Mouse (Mus musculus) gastrocnemius, adult 18-20 months (tissue): ENCODE results near the gene Mecom. TPM values are rescaled to one million over a fixed set of nuclear protein-coding genes. Genes with fewer than 3 reads are reported as not detected.

Experiments
- DNase-seq: peaks from one replicate; pipeline ENCODE4 v3.0.0; 2021; ENCODE audit warnings: low spot score
- total RNA-seq, 2 experiments: library from RNA; stranded (reverse); gene quantifications; 2 replicates each; pipeline ENCODE4 v1.2.3; 2021

Mecom gene
- total RNA-seq, 2 experiments from 2014 or later = 4.2 to 6.1 TPM

- DNase-seq = no peak
These were observed 335.0 kb downstream of the Mecom start for GRCm38 (mm10) chr3:30212802-30213201.

- DNase-seq = no peak
These were observed 338.7 kb downstream of the Mecom start for GRCm38 (mm10) chr3:30209131-30209530.

- no peak for DNase-seq
These were observed 339.9 kb downstream of the Mecom start for GRCm38 (mm10) chr3:30207886-30208285.

- DNase-seq = no peak
These were observed 340.4 kb downstream of the Mecom start for GRCm38 (mm10) chr3:30207431-30207830.

GRCm38 (mm10) chr3:30206123-30206522 is 341.7 kb downstream of the Mecom start:
- DNase-seq = no peak

- DNase-seq = no peak
These were observed 344.0 kb downstream of the Mecom start for GRCm38 (mm10) chr3:30203764-30204163.

GRCm38 (mm10) chr3:30198854-30199253 is 349.0 kb downstream of the Mecom start:
- DNase-seq = no peak

- DNase-seq = no peak
These were observed 349.6 kb downstream of the Mecom start for GRCm38 (mm10) chr3:30198227-30198626.

GRCm38 (mm10) chr3:30195186-30195585 is 352.6 kb downstream of the Mecom start:
- DNase-seq = no peak

GRCm38 (mm10) chr3:30192294-30193007 is 355.4 kb downstream of the Mecom start:
- no peak for DNase-seq

- no peak for DNase-seq
These were observed 358.5 kb downstream of the Mecom start for GRCm38 (mm10) chr3:30189325-30189724.

GRCm38 (mm10) chr3:30187812-30188469 is 359.9 kb downstream of the Mecom start:
- DNase-seq = no peak

- no peak for DNase-seq
These were observed 365.9 kb downstream of the Mecom start for GRCm38 (mm10) chr3:30181807-30182481.

- DNase-seq = no peak
These were observed 371.2 kb downstream of the Mecom start for GRCm38 (mm10) chr3:30176615-30177014.

- DNase-seq = no peak
These were observed 374.0 kb downstream of the Mecom start for GRCm38 (mm10) chr3:30173812-30174211.

- DNase-seq = no peak
These were observed 379.2 kb downstream of the Mecom start for GRCm38 (mm10) chr3:30168396-30169186.

GRCm38 (mm10) chr3:30167027-30167426 is 380.8 kb downstream of the Mecom start:
- DNase-seq = no peak

- DNase-seq = no peak
These were observed 383.0 kb downstream of the Mecom start for GRCm38 (mm10) chr3:30164834-30165233.

- no peak for DNase-seq
These were observed 384.4 kb downstream of the Mecom start for GRCm38 (mm10) chr3:30163390-30163789.

- no peak for DNase-seq
These were observed 386.7 kb downstream of the Mecom start for GRCm38 (mm10) chr3:30160961-30161670.

- no peak for DNase-seq
These were observed 387.5 kb downstream of the Mecom start for GRCm38 (mm10) chr3:30160346-30160745.
